Mouse (Mus musculus) right cerebral cortex, postnatal 36 days (tissue): ENCODE data around the gene Mlph.

Experiments used
- DNase-seq, 2 experiments: peaks; one replicate each; pipeline ENCODE4 v3.0.0; 2022; ENCODE audit warnings: low spot score in 2 of 2, mixed read lengths in 1 of 2

Mlph gene

DNA sequence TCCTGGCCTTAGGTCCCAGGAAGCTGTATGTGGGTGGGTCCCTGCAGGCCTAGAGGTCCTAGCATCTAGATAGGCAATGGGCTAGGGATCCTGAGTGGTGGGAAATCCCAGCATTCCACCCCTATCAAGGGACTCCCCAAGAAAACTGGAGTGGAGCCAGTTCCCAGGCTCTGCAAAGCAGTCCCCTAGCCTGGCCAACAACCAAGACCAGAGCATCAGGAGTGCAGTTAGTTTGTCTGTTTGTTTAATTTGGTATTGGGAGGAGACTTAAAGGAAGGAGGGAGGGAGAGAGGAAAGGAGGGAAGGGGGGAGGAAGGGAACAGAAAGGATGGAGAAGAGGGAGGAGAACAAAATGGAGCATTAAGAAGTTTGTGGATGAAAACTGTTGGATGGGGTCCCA, 5.7 kb upstream of the Mlph start:
- no peak for DNase-seq

DNA sequence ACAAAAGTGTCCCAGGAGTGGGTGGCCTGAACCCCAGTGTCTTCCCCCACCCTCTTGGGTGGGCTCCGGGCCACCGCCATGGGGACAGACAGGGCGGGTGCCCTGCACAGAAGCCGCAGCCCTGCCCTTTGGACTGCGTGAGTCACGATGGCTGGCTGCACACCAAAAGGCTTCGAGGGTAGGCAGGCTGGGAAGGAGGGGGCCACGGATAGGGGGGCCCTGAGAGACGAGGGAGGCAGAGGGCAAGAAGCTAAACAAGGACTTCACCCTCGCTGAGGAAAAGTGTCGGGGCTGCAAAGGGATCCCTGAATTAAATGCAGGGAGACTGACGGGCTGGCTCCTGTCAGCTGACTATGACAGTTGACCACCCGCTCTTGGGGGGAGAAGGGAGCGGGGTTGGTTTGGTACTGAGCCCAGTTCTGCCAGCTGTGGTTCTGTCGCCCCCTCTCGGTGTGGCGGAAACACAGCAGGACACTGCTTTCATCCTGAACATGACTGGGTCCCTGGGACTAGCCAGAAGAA, 5.2 kb upstream of the Mlph start:
- DNase-seq = no peak

DNA sequence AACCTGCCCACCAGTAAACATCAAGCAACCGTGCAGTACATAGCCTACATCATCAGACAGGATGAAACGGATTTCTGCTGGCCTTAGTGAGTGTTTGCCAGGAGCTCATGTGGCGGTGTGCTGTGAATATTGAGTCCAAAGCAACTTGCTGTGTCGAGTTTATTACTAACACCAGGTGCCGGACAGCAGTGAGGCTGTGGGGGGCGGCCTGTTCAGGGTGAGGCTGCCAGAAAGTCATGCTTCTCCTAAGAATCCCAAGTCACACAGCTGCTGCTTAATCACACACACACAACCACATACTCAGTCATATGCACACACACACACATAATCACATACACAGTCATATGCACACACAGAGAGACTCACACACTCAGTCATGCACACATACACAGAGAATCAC, 1.7 kb upstream of the Mlph start:
- DNase-seq = no peak

DNA sequence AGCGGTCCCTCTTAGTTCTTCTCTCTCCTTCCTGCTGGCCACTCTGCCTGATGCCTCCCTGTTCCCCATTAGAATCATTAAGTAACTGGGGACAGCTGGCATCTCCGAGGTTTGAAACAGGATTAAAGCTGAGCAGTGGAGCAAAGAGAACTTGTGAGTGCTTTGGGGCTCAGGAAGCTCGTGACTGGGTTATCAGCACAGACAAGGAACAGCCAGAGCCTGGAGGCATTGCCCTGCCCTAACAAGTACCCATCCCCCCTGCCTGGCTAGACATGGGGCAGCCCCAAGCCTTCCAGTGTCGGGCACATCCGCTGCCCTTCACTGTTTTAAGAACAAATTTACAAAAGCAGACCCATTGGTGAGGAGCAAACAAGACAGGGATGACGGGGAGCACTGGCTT, 2.6 kb downstream of the Mlph start:
- DNase-seq = no peak

DNA sequence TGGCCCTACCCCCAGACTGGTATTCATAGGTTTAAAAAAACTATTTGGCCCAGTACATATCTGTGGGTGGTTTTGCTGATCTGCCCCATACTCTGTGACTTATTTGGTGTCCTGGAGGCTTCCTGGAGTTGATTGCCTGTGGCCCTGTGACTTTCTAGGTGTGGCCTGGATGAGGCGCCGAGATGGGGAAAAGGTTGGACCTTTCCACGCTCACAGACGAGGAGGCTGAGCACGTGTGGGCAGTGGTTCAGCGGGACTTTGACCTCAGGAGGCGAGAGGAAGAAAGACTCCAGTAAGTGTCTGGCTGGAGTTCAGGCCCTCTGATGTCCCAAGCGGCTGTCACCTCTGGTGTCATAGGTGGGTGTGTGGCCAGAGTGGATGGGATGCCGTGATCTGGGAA, 6.8 kb downstream of the Mlph start:
- no peak for DNase-seq

DNA sequence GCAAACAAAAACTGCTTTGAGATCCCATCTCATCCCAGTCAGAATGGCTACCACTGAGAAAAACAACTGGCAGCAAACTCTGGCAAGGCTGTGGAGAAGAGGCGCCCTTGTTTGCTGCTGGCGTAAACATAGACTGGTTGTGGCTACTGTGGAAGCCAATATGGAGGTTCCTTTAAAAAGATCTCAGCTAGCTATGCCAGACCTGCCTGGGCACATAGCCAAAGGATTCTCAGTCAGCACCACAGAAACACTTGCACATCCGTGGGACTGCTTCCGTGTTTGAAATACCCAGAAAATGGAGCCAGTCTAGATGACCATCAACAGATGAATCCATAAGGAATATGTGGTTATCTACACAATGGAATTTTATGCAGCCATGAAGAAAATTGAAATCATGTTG, 11.1 kb downstream of the Mlph start:
- no peak for DNase-seq

DNA sequence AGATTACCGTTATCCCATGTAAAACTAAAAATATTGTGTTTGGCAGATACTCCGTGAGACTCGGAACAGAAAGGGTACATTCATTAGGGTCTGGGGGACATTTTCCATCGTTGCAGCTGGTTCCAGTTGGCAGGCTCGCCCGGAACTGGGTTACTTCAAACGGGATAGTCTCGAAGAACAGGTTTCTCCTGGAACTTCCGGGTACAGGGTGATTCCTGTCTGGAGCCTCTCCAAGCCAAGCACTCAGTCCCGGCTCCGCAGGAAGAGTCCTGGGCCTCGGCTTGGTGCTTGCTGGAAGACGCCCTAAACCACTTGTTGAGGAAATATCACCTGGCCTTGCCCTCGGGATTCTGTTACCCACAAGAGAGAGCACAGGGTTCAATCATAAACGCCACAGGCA, 12.4 kb downstream of the Mlph start:
- no peak for DNase-seq

DNA sequence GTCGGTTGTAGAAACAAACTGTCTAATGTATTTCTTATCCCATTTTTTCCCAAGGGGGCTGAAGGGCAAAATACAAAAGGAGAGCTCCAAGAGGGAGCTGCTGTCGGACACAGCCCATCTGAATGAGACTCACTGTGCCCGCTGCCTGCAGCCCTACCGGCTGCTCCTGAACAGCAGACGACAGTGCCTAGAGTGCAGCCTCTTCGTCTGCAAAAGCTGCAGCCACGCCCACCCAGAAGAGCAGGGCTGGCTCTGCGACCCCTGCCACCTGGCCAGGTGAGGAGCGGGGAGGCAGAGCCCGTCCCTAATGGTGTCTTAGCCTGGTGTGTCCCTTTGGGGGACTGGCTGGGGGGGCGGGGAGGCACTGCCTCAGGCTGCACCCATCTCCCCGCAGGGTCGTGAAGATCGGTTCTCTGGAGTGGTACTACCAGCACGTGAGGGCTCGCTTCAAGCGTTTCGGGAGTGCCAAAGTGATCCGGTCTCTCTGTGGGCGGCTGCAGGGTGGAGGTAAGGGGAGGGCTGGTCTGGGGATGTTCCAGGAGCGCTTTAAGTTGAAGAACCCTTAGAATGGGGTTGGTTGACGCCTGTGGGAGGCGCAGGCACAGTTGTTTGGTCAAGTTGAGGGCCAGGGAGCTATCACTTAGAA, 13.2 kb downstream of the Mlph start:
- no peak for DNase-seq

DNA sequence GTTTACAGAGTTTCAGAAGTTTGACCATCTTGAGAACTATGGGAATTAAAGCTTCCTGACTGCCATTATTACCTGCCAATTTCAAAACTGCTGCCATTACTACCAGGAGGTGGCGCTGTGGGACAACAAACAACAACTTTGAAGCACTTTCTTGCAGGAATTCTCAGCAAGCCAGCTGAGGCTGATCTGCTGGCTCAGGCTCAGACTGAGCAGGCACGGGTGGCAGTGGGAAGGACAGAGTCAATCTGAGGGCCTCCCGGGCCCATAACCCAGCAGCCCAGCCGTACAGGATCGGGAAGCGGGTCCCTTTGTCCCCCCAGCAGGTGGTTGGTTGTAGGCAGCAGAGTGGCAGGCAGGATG, 13.7 kb downstream of the Mlph start:
- peak; percentile 64 to 72 for DNase-seq

DNA sequence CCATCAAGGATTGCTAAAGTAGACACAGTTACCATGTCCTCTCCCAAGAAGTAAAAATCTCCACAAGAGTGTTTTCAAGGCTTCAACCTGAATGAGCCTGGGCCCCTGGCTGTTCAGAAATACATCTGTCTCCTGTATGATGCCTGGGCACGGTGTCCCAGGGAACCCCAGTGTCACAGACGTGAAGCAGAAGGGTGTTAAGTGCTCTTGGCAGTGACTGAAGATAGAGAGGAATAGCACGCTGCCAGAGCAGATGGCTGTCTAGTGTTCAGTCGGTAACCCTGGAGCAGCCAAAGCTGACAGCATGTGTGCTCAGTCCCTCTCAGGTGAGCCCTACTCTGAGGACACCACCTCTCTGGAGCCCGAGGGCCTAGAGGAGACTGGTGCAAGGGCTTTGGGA, 18.1 kb downstream of the Mlph start:
- DNase-seq = no peak

DNA sequence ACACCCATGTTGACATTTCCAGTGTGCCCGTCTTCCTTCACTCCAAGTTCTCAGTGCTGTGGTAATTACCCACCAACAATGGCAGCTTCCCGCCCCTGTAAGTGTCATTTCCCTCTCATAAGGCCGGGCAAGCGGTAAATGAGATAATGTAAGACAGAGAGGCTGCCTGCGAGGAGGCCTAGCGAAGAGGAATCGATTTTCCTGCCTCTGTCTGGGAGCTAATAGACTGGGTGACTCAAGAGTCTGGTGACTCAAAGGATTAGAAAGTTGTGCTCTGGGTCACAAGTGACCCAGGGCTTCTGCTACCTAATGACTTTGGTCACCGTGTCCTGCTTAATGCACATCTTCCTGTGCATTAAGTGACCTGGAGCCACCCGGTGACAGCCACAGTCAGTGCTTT, 22.1 kb downstream of the Mlph start:
- DNase-seq = no peak

DNA sequence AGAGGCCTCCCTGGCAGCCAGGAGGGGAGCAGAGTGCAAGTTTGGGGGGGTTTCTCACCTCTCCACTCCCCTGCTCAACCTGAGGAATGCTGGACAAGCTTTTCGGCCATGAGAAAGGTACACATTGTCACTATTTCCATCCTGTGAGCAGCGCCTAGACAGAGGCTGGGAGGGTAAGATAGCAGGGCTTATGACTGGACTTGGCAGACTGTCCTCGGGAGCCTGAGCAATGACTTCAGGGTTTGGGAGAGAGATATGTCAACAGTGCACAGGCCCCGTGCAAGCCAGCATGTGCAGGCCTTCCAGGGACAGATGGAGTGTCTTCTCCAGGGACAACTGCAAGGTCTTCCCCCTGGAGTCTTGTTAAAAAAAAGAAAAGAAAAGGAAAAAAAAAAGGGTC, 25.1 kb downstream of the Mlph start:
- DNase-seq = no peak

DNA sequence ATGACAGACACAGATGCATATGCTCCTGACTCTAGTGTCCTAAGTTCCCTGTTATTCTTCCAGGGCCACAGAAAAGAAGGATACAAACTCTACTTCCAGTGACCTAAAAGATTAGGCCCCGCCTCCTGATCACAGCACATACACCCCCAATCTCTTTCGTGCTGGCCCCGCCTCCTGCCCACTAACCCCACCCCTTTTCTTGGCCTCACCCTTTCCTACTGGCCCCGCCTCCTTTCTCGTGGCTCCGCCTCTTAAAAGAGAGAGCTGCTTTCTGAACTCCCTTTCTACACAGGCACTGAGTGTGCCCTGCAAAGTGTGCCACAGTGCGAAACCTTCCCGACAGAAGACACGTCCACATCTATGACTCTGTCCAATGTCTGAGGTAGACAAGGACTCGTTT, 30.3 kb downstream of the Mlph start:
- no peak for DNase-seq

DNA sequence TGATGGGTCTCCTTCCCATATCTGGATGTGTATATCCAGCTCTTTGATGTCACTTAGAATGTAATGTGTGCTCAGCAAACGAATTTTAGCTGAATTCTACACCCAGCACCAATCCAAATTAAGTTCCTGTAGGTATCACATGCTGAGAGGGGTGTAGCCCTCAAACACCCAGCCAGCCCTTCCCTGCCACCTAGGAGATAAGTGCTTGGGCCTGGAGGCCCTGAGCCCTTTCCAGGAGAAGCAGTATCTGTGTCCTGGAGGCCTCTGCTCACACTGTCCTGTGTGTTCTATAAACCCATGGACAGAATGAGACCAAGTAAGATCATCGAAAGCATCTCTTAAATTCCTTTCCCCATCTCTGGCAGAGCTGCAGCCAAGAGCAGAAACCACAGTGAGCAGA, 32.4 kb downstream of the Mlph start:
- DNase-seq = no peak

DNA sequence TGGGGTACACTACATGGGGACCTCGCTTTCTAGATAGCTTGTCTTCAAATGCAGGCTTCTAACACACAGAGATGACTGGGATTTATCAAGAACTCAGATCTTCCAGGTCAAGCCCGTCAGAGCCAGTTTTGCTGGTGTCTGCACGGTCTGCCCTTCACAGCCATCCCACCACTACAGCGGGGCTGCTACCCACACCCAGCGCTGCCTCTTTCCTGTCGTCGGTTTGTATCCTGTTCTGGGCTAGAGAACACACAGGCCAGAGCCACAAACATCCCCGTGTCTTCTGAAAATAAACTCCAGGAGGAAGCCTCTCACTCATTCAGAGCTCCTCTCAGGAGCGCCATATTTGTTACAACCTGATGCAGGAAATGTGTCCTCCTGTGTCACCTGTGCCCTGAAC, 34.4 kb downstream of the Mlph start:
- DNase-seq = no peak

DNA sequence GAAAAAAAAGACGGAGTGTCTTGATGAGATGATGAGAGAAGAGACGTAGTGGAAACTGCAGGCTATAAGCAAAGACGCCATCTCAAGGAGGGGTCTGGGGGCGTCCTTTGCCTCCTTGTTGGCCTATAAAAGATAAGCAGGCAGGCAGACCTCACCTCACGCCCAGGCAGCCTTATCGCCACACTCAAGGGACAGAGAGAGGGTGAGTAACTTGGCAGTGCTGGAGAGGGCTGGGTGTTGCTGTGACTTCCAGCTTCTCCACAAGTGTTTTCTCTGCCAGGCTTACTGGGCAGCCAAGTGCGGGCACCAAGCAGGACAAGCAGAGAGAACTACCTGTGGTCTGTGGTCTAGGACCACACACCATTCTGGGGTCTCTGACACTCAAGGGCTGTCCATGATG, 36.8 kb downstream of the Mlph start:
- DNase-seq = no peak

DNA sequence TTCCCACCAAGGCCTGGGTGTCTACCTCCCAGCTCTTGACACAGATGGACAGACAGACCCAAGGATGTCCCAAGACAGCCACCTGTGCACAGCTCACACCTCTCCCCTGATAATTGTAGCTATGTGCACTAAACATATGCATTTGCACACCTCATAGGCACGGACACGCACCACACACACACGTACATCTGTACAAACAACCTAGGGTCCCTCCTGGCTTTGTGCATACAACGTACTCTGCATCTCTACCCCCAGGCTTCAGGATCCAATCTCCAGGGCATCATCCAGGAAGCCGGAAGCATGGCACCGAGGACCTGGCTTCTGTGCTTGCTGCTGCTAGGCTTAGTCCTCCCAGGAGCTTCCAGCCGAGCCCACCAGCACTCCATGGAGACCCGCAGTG, 37.9 kb downstream of the Mlph start, which contains the start of gene Prlh:
TSS of gene Prlh (plus strand) at position 301 of the 400 bp plus-strand sequence.
- no peak for DNase-seq

DNA sequence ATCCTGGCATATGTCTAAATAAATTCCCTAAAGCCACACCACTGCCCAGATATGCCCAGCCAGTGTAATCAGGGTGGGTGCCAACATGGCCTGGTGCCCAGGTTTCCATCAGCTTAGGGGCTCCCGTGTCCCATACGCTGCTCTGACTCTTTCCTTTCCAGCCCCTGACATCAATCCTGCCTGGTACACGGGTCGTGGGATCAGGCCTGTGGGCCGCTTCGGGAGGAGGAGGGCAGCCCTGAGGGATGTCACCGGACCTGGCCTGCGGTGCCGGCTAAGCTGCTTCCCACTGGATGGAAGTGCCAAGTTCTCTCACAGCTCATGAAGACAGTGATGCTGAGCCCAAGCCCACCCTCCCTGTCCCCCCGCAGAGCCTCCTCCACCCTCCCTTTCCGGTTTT, 38.8 kb downstream of the Mlph start:
- DNase-seq = no peak

DNA sequence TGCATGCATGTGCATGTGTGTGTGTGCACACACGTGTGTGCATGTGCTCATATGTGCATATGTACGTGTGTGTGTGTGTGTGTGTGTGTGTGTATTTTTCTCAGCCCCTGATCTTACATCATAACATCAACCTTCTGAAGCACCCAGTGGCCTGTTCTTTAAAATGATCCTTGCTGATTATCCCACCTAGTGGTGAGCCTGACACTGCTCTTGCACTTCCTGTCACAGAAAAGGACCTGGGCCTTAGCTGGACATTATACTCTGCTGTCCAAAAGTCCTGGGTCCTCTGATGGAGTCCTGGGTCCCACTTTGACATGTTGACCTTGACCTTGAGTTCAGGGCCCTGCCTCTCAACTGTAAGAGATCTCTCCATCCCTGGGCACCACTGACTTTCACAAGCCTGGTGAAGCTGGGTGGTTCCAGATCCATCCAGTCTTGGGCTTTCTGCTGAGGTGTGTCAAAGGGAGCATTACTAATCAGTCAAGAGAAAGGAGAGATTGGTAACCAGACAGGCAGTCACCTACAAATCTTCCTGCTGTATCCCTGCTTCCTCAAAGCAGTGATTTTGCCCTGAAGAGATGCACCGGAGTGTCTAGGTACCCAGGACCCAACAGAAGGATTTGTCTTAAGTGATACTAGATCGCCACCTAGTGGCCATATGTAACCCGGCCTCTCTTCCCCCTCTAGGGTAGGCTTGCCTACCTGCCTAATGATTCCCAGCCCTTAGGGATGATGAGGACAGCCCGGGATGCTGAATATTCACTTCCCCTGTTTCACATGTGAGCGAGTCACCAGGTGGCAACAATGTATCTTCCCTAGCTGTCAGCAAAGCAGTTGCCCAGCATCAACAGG, 41.6 kb downstream of the Mlph start:
- DNase-seq = peak; percentile 38 to 45

DNA sequence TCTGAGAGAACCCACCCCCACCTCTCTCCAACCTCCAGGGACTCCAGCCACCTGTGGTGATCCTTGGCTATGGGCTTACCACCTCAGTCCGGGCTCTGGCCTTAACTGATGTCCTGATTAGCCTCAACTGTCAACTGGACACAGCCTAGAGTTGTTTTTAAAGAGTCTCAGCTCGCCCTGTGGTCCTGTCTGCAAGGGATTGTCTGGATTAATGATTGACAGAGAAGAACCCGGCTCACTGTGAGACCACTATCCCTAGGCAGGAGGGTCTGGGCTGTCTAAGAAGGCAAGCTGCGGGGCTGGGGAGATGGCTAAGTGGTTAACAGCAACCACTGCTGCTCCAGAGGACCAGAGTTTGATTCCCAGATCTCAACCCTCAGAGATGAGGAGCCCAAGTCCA, 47.6 kb downstream of the Mlph start:
- no peak for DNase-seq

DNA sequence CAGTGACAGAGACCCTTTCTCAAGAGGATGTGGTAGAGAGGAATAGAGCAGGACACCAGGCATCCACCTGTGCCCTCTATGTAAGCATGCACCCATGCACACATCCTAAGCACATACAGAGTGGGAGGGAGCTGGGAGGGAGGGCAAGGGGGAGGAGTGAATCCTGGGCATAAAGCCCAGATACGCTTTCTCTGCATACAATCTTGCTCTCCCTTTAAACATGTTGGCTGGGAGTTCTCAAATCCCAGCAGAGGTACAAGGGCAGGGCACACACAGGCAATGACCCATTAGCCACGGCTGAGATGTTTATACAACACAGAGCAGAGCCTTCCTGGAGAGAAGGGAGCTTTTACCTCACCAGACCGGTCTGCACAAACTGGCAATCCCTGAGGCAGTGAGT, 48.1 kb downstream of the Mlph start:
- DNase-seq = no peak

DNA sequence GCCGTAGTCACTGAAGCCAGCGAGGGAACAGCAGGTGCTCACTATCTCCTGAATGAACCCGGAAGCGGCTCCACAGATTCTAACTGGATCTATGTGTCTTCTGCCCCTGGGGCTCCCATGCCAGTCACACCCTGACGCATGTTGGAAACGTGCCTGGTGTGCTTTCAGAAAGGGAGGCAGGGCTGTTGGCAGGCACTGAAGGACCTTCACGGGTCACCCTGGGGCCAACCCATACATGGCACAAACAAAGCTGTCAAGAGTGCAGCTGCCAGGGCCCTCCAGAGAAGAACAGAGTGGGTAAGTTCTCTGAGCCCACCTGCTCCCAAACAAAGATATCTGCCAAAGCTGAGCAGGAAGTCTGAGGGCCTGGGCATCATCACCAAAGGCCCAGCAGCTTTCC, 52.7 kb downstream of the Mlph start:
- no peak for DNase-seq

DNA sequence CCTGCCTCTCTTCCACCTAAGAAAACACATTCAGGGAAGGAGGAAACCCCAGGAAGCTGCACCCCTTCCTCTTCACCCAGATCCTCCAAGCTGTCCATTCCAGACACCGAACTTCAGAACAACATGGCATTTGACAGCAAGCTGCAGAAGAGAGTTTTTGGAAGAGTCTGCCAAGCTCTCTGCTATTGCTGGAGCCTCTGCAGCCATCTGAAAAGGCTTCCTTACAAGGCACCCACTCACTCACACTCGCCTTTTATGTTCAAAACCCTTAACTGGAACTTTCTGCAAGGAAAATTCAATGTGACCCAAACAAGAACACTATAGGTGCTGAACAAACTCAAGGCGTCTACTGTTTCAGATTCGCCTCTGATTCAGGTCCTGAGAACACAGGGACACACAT, 53.8 kb downstream of the Mlph start:
- peak in 1 of 2 experiments; percentile 28 for DNase-seq
